Mouse (Mus musculus) forebrain, embryonic 14.5 days (tissue): Measurements from ENCODE around the gene Neb. TPM values are rescaled to one million over a fixed set of nuclear protein-coding genes. Genes with fewer than 3 reads are reported as not detected.

ENCODE experiments used
- ATAC-seq: fragments of 200-750 bp; cut with Nextera tagmentation; 2 replicates; pipeline ENCODE4 v1.8.0; 2017; ENCODE audit warnings: mild to moderate bottlenecking, moderate library complexity
- DNase-seq: peaks from one replicate; pipeline ENCODE4 v3.0.0-alpha.2; 2015; ENCODE audit warnings: low spot score
- H3K27ac ChIP-seq: fragments of 300-500 bp; sonication (generic); 2 replicates; pipeline ENCODE4 v1.5.1; 2014; ENCODE audit warnings: low read depth, mild to moderate bottlenecking, control low read depth, low read length, moderate library complexity
- H3K27me3 ChIP-seq: fragments of 300-500 bp; sonication (generic); replicated peaks from 2 replicates; pipeline ENCODE4 v1.6.1; 2014; ENCODE audit warnings: low read length, control low read depth, mixed read lengths; ENCODE audit not compliant: control insufficient read depth, insufficient read depth
- H3K36me3 ChIP-seq: fragments of 300-500 bp; sonication (generic); 2 replicates; pipeline ENCODE4 v1.6.1; 2014; ENCODE audit warnings: low read length, control low read depth; ENCODE audit not compliant: control insufficient read depth, insufficient read depth
- H3K4me1 ChIP-seq: fragments of 300-500 bp; sonication (generic); 2 replicates; pipeline ENCODE4 v1.6.1; 2014; ENCODE audit warnings: antibody characterized with exemption, low read length, control low read depth; ENCODE audit not compliant: control insufficient read depth, insufficient read depth
- H3K4me2 ChIP-seq: fragments of 300-500 bp; sonication (generic); 2 replicates; pipeline ENCODE4 v1.6.1; 2014; ENCODE audit warnings: mild to moderate bottlenecking, control low read depth, low read length
- H3K4me3 ChIP-seq: fragments of 300-500 bp; sonication (generic); 2 replicates; pipeline ENCODE4 v1.5.1; 2014; ENCODE audit warnings: low read depth, low read length, control low read depth
- H3K9ac ChIP-seq: fragments of 300-500 bp; sonication (generic); 2 replicates; pipeline ENCODE4 v1.6.1; 2014; ENCODE audit warnings: mild to moderate bottlenecking, low read length, control low read depth, moderate library complexity
- H3K9me3 ChIP-seq: fragments of 300-500 bp; sonication (generic); replicated peaks from 2 replicates; pipeline ENCODE4 v1.6.1; 2016; ENCODE audit warnings: low read length, control low read depth, mixed read lengths; ENCODE audit not compliant: control insufficient read depth
- WGBS: fragments of 180-500 bp; shearing (Covaris S2); extraction: QIAGEN DNeasy Blood & Tissue Kit; methylation state at CpG from one replicate; pipeline ENCODE4 v1.1.7; 2014; 5-methylcytosine and 5-hydroxymethylcytosine counted together
- polyA plus RNA-seq: library from polyadenylated mRNA; unstranded; fragments of >200 nt; fragmentation: Nextera tagmentation; extraction: Ambion mirVana; gene quantifications from 2 replicates; pipeline ENCODE4 v1.2.1, GENCODE M21; 2014

Neb gene
- polyA plus RNA-seq, 1 experiment from 2014 or later: 3.6 TPM

- no peak overlapping the region for H3K27ac ChIP-seq
- no peaks in the 10 kb centered on the region for H3K36me3 ChIP-seq
- no peaks in the 10 kb centered on the region for H3K4me1 ChIP-seq
- DNase-seq (no peak), ATAC-seq (no peak)
- H3K4me3 ChIP-seq: no peak overlapping the region
- WGBS: 86% methylated on average over 5 of the region's 5 CpGs
- H3K27me3 ChIP-seq: no peaks in the 10 kb centered on the region
- H3K9me3 ChIP-seq: no peaks in the 10 kb centered on the region
- H3K4me2 ChIP-seq: no peak overlapping the region
- no peak overlapping the region for H3K9ac ChIP-seq
These were observed 71.6 kb downstream of the Neb start for GRCm38 (mm10) chr2:52306635-52307034.

- 84% methylated on average over 3 of the region's 3 CpGs for WGBS
- DNase-seq (no peak), ATAC-seq (no peak)
- Histone ChIP-seq H3K9ac (no peak overlapping the region), H3K27ac (no peak overlapping the region), H3K4me3 (no peak overlapping the region), H3K27me3 (no peaks in the 10 kb centered on the region), H3K4me2 (no peak overlapping the region), H3K4me1 (no peaks in the 10 kb centered on the region), H3K36me3 (no peaks in the 10 kb centered on the region), H3K9me3 (no peaks in the 10 kb centered on the region)
These were observed 73.7 kb downstream of the Neb start for GRCm38 (mm10) chr2:52304554-52304953.

DNA sequence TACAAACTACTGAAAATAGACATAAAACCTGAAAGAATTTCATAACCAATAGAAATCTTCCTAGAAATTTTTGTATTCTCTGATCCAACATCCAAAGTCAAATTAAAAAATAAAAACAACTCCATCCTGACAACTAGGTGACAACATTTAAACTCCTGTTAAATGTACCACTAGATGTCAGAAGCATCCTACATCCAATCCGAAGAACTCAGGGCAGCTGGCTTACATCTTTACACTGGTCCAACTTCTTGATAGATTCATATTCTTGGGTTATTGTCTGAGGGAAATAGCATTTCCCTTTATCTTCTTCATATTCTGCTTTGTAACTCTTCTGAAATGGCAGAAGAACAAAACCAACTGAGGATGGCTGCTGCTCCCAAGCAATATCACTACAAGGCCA is 74.9 kb downstream of the Neb start:
- H3K36me3 ChIP-seq: no peaks in the 10 kb centered on the region
- no peaks in the 10 kb centered on the region for H3K27me3 ChIP-seq
- H3K27ac ChIP-seq: no peak overlapping the region
- H3K4me3 ChIP-seq: no peak overlapping the region
- no peaks in the 10 kb centered on the region for H3K9me3 ChIP-seq
- ATAC-seq (no peak), DNase-seq (peak; percentile 10)
- no peaks in the 10 kb centered on the region for H3K4me1 ChIP-seq
- H3K4me2 ChIP-seq: no peak overlapping the region
- WGBS: 94% methylated on average over 1 of the region's 1 CpGs
- H3K9ac ChIP-seq: no peak overlapping the region

- no peak overlapping the region for H3K4me3 ChIP-seq
- no peaks in the 10 kb centered on the region for H3K27me3 ChIP-seq
- H3K9me3 ChIP-seq: no peaks in the 10 kb centered on the region
- no peak overlapping the region for H3K9ac ChIP-seq
- no peak for ATAC-seq
- 95% methylated on average over 5 of the region's 5 CpGs for WGBS
- no peaks in the 10 kb centered on the region for H3K4me1 ChIP-seq
- H3K36me3 ChIP-seq: no peaks in the 10 kb centered on the region
- H3K27ac ChIP-seq: no peak overlapping the region
- no peak for DNase-seq
- H3K4me2 ChIP-seq: no peak overlapping the region
These were observed 80.3 kb downstream of the Neb start for GRCm38 (mm10) chr2:52297969-52298368.

- no peak overlapping the region for H3K4me2 ChIP-seq
These were observed 81.5 kb downstream of the Neb start for GRCm38 (mm10) chr2:52296779-52297178.

DNA sequence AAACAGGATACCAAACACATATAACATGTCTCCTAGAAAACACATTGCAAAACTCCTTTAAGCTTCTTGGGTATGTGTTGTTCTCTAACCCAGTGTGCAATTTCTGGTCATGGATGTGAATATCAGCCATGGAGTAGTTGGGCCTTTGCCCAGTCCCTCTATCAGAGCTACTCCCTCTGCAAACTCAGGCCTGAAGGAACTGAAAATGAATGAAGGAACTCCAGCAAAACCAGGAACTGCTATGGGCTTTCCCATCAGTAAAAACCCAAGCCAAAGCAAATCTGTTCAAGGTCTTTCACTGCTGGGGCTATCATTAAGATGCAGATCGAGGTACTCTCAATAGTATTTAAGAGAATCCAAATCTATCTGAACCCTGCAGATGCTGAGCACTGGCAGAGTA is 90.8 kb downstream of the Neb start:
- Histone ChIP-seq H3K36me3 (no peaks in the 10 kb centered on the region), H3K4me2 (no peak overlapping the region), H3K27me3 (no peaks in the 10 kb centered on the region), H3K9ac (no peak overlapping the region), H3K4me3 (no peak overlapping the region), H3K4me1 (no peaks in the 10 kb centered on the region), H3K9me3 (no peaks in the 10 kb centered on the region), H3K27ac (no peak overlapping the region)
- ATAC-seq (no peak), DNase-seq (no peak)
- WGBS: 73% methylated on average over 1 of the region's 1 CpGs

More at GRCm38 (mm10) chr2:52296779-52297178, 81.5 kb downstream of the Neb start:
- no peaks in the 10 kb centered on the region for H3K36me3 ChIP-seq
- no peak for DNase-seq
- H3K4me3 ChIP-seq: no peak overlapping the region
- no peaks in the 10 kb centered on the region for H3K4me1 ChIP-seq
- no peak for ATAC-seq
- no peak overlapping the region for H3K27ac ChIP-seq
- no peaks in the 10 kb centered on the region for H3K9me3 ChIP-seq
- 84% methylated on average over 9 of the region's 9 CpGs for WGBS
- no peak overlapping the region for H3K9ac ChIP-seq
- no peaks in the 10 kb centered on the region for H3K27me3 ChIP-seq

DNA sequence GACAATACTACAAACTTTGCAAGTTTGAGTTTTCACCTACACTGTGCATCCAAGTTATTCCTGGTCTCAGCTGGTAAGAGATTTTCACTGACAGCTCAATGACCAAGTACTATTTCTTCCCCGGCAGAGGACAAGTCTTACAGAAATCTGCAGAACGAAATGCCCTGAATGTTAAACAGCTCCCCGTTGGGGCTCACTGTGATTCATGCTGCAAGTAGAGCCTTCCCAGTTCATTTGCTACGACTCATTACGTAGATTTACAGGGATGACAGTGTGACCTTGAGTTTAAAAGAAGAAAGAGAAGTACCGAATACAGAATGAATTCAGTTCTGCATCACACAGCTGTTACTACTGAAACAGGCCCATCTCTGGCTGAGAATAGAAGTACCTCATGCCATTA is 91.9 kb downstream of the Neb start:
- no peaks in the 10 kb centered on the region for H3K36me3 ChIP-seq
- no peaks in the 10 kb centered on the region for H3K4me1 ChIP-seq
- DNase-seq (no peak), ATAC-seq (no peak)
- no peaks in the 10 kb centered on the region for H3K27me3 ChIP-seq
- no peak overlapping the region for H3K4me3 ChIP-seq
- H3K9me3 ChIP-seq: no peaks in the 10 kb centered on the region
- no peak overlapping the region for H3K4me2 ChIP-seq
- WGBS: 70% methylated on average over 6 of the region's 6 CpGs
- H3K9ac ChIP-seq: no peak overlapping the region
- no peak overlapping the region for H3K27ac ChIP-seq

- 33% methylated on average over 1 of the region's 1 CpGs for WGBS
- H3K9me3 ChIP-seq: no peaks in the 10 kb centered on the region
- H3K27ac ChIP-seq: no peak overlapping the region
- no peaks in the 10 kb centered on the region for H3K36me3 ChIP-seq
- no peaks in the 10 kb centered on the region for H3K27me3 ChIP-seq
- no peaks in the 10 kb centered on the region for H3K4me1 ChIP-seq
- no peak overlapping the region for H3K4me2 ChIP-seq
- H3K4me3 ChIP-seq: no peak overlapping the region
- no peak overlapping the region for H3K9ac ChIP-seq
- ATAC-seq (no peak), DNase-seq (no peak)
These were observed 106.1 kb downstream of the Neb start for GRCm38 (mm10) chr2:52272146-52272545.

- H3K36me3 ChIP-seq: no peaks in the 10 kb centered on the region
- H3K27me3 ChIP-seq: no peaks in the 10 kb centered on the region
- no peak overlapping the region for H3K4me3 ChIP-seq
- no peak for DNase-seq
- H3K4me1 ChIP-seq: no peaks in the 10 kb centered on the region
- ATAC-seq: no peak
- H3K9ac ChIP-seq: no peak overlapping the region
- no peak overlapping the region for H3K4me2 ChIP-seq
- H3K9me3 ChIP-seq: no peaks in the 10 kb centered on the region
- WGBS: 85% methylated on average over 8 of the region's 8 CpGs
- no peak overlapping the region for H3K27ac ChIP-seq
These were observed 107.4 kb downstream of the Neb start for GRCm38 (mm10) chr2:52270911-52271310.
